Mouse (Mus musculus) lung, adult 18-20 months (tissue): ENCODE results near the gene Tbcb.
A peak's percentile ranks its signal among the peaks of the same experiment; 100 is the strongest.
"Not testable (repeated sequence)": the region's sequence is repeated elsewhere in the genome, so short reads cannot be mapped to it uniquely, and the experiment has no call there.

Source experiments
- DNase-seq, 2 experiments: peaks; one replicate each; pipeline ENCODE4 v3.0.0; 2022; ENCODE audit warnings: mixed read lengths in 2 of 2

Gene Tbcb

DNA sequence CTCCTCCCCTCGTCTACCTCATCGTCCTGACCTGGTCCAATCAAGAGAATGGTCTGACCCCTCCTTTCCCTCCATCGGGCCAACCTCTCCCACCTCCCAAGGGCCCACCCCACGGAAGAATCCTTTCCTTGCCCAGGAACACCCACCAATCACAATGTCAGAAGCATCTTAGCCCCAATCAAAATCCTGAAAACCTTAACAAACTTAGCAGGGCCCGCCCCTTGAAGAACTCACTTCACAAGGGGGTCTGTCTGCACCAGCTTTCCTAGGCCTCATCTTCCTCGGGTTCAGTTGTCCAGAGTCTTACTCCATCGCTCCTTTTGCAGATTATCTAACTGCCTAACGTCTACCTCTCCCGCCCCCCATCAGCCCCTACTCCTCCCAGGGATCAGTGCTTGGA, 39.1 kb downstream of the Tbcb start:
- DNase-seq, result no peak

DNA sequence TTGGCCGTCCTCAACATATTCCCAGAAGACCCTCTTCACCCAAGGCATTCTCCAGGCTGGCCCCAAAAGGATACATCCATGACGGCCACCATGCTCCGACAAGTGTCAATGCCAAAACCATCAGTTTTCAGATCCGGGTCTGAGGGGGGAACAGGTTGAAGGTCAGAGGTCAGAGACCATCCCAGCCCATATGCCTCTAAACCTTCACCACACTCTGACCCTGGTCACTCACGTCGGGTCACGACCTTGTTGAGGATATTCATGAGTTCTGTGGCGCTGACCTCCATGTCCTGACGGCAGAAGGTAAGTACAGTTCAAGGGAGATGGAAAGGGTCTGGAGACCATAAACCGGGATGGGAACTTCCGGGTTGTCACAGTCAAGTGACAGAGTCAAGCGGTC, 40.0 kb downstream of the Tbcb start:
- DNase-seq, result no peak

DNA sequence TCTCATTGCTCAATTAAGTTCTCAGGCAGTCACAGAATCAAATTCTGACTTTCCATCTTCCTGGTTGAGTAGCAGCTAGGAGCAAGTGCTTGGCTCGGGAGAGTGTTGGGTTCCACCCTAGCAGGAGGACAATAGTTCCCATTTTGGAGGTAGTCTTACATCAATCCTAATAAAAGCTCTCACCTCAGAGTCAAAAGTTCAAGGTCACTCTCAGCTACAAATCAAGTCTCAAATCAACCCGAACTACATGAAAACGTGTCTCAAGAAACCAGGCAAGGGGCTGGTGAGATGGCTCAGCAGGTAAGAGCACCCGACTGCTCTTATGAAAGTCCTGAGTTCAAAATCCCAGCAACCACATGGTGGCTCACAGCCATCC, 43.0 kb downstream of the Tbcb start:
- DNase-seq, result no peak

DNA sequence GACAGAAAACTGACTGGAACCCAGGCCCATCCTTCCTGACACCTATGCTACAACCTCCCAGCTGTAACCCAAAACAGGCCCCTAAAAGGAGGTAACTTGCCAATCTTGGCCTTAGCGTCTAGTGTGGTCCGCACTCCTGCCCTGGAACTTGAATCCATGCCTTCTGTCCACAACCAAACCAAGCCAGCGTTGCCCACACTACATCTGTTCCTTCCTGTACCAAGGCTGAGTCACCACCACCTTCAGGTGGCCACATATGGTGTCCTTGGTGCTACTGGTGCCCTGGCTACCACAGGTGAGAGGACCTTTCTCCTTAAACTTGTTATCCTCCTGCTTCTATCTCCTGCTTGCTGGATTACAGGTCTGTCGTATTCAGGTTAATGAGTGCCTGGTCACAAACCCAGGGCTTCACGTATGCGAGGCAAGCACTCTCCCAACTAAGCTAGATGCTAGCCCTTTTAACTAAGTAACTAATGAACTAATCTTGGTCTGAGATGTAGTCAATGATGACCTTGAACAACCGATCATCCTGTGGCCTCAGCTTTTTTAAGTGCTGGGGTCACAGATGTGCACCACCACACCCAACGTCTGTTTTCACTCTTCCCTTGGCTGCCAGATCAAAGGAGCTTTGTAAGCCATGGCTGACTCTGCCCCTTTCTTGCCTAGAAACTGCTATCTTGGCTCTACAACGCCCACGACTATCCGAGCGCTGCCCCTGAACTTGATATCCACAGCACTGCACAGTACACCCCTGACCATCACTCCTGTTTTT, 43.5 kb downstream of the Tbcb start:
- DNase-seq, result no peak

DNA sequence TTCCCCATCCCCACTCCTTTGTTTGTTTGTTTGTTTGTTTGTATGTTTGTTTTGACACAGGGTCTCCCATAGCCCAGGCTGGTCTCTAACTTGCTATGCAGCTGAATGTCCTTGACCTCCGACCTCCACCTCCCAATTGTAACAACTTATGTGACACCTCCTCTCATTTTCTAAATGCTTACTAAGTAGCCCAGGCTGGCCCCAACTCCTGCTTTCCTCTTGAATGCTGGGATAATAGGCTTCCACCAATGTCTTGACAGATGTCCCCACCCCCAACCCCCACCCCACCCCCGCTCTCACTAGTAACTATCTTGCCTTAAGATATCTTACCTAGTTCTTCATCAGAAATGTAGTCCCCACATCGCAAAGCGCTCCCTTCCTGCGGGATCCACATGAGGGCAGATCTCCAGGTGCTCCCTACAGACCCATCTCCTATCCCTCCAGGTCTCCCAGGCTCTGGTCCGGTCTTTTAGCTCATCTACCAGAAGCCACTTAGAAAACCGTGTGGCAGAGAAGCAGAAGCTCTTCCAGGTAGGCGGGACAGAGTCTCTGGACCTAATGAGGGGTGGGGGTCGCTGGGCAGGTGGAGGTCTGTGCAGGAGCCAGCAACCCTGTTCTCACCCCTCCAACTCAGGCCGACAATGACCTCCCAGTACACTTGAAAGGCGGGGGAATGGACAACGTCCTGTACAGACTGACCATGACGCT, 47.3 kb downstream of the Tbcb start:
- no peak for DNase-seq

DNA sequence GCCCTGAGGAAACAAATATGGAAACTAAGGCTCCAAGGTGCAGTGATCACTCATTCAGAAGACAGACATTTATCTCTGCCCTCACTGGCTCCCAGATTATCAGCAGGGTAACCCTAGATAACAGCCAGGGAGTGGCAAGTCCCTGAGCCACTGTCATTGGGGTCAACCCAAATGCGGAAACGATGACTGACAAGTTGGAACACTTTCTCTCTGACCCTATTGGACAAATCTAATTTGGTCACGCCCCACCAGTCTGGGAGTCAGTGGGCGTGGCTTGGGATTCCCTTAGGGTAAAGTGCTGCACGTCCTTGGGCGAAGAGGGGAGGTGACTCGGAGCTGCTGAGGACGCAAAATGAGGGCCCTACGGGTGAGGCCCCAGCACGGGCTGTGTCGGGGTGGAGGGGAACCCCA, 48.2 kb downstream of the Tbcb start, which contains the start of gene Cox7a1:
TSS of gene Cox7a1 (plus strand) at position 266 of the 411 bp plus-strand sequence.
- peak; percentile 95 to 96 for DNase-seq

DNA sequence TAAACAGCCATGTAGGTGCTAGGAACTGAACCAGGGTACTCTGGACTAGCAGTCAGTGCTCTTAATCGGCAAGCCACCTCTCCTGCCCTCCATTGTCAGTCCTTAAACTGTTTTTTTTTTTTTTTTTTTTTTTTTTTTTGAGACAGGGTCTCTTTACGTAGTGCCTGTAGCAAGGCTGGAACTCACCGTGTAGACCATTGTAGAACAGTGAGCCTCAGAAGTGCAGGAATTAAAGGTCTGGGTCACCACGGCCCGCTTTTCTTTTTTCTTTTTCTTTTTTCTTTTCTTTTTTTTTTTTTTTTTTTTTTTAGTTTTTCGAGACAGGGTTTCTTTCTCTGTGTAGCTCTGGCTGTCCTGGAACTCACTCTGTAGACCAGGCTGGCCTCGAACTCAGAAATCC, 48.9 kb downstream of the Tbcb start:
- not testable (repeated sequence) for DNase-seq

DNA sequence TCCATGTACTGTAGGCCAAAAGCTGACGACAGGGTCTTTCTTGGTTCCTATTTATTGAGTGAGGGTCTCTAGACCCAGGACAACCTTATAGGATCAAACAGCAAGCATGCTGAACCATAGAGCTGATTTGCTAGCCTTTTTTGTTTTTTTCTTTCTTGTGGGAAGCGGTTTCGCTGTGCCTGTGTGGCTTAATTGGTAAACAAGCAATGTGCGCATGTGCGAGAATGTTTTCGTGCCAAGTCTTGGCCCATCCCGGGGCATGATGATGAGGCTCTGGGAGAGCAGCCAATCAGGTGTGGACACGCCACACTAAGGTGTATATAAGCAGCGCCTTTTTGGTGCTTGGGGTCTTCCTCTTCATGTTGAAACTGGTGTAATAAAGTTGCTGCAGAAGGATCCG, 50.1 kb downstream of the Tbcb start:
- not testable (repeated sequence) for DNase-seq

DNA sequence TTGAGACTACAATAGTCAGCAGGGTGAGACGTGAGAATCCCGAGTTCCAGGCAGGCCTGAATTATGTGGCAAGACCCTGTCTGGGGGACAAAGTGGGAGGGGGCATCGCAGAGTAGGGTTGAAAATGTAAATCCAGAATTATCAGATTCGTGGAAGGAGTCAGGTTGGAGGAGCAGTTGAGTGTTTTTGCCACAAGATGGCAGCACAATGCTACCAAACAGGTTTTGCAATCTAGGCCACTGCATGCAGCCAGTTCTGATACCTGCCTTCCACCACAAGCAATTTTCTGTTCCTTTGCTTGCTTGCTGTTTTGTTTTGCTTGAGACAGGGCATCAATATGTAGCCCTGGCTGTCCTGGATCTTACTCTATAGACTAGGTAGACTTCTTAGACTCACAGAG, 50.8 kb downstream of the Tbcb start:
- peak; percentile 68 to 77 for DNase-seq

DNA sequence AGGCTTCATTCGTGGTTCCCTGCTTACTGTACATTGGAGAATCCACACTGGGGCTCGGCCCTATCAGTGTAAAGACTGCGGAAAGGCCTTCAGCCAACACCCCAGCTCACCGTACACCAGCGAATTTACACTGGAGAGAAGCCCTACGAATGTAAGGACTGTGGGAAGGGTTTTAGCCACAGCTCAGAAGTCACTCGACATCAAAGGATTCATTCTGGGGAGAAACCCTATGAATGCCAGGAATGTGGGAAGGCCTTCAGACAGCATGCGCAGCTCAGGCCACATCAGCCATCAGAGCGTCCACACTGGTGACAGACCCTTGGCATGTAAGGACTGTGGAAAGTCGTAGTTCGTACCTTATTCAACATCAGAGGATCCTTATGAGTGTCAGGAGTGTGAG, 53.8 kb downstream of the Tbcb start:
- DNase-seq, result no peak

DNA sequence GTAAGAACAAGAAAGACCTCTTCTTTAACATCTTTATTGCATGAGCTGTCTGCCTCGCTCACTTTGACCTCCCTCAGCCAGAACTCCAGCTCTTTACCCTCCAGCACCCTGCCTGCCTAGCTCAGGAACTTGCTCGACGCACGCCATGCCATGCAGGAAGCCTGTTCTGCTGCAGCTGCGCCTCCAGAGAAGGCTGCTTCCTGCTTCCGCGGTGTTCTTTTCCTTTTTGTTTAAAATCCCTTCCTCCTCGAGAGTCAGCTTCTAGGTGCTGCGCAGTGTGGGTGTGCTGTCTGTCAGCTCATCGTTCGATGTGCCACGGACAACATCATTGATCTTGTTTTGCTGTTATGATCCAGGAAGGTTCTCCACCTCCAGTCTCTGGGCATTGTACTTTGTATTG, 55.6 kb downstream of the Tbcb start:
- no peak for DNase-seq
